Mouse (Mus musculus) adrenal gland, postnatal 14 days (tissue): Measurements from ENCODE around the gene Olfr631. TPM values are rescaled to one million over a fixed set of nuclear protein-coding genes. Genes with fewer than 3 reads are reported as not detected.
"Not testable (repeated sequence)": the region's sequence is repeated elsewhere in the genome, so short reads cannot be mapped to it uniquely, and the experiment has no call there.

Source experiments
- DNase-seq: peaks from one replicate; pipeline ENCODE4 v3.0.0; 2021; ENCODE audit warnings: mixed read lengths
- long read RNA-seq, 2 experiments: library from polyadenylated mRNA; stranded (forward); transcript quantifications; one replicate each; pipeline ENCODE4 v2.0.0; 2021
- total RNA-seq: library from RNA; stranded (reverse); gene quantifications from 2 replicates; pipeline ENCODE4 v1.2.3, GENCODE M21; 2021

Gene Olfr631
- not detected in 2 replicates for total RNA-seq
- long read RNA-seq, experiment 1 = 0 reads
- long read RNA-seq, experiment 2 = 0 reads

DNA sequence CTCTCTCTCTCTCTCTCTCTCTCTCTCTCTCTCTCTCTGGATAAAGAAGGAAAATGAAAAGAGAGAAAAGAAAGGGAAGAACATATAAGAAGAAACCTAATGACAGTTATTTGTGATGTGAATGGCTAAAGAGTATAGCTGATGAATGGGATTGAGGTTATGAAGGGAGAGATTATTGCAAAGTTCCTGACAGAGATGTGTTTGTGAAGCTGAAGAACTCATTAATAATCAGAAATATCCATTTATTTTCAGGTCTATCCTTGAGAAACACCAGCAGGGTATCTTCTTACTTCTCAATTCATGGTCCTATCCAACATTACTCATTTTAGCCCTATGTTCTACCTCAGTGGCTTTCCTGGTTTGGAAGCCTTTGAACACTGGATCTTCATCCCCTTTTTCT lies at the start of gene Olfr631:
Gene Olfr631 (plus strand): TSS at position 301 of the 400 bp plus-strand sequence.
- no peak for DNase-seq

GRCm38 (mm10) chr7:103886152-103886551 lies 42.5 kb upstream of the Olfr631 start, which contains the start of gene Olfr66:
Olfr66 (minus strand) TSS chr7:103886252.
- DNase-seq = no peak

GRCm38 (mm10) chr7:103894385-103894784 lies 34.2 kb upstream of the Olfr631 start, which contains the start of gene Olfr64:
Olfr64 (minus strand) TSS chr7:103894485.
- DNase-seq = no peak

DNA sequence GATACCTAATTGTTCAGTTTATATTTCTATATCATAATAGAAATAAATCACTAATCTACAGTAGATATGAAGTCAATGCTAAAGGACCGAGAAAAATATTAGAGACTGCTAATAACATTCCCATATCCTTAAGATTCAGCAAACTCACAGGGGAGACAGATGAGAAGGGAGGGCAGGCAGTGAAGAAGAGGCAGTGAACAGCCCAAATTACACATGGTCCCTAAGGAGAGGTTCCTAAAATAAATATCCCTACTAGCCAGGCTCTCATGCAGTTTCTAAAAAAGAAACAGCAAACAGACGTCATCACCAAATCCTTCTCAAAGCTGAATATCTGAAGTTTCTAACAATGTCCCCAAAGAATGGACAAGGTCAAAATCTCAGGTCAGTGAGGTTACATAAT lies 25.4 kb upstream of the Olfr631 start, which contains the start of gene Olfr65:
Gene Olfr65 (plus strand): TSS at position 301 of the 400 bp plus-strand sequence.
- no peak for DNase-seq

DNA sequence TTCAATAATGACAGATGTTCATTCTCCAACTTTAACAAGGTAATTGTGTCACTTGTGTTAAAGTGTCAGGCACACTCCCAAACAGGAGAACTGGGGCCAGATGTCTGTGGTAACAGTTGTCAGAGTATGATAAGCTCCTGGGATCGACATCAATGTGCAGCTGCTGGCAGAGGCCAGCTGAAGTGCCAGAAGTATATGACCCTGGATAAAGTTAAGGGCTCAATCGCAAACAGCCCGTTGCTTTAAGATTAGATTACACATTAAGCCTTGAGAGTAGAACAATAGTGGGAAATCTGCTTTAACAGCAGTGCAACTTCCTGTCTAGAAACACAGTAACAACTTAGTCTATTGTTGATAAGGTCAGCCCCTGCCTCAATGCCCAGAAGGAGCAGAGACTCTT lies 18.6 kb upstream of the Olfr631 start:
- DNase-seq = no peak

DNA sequence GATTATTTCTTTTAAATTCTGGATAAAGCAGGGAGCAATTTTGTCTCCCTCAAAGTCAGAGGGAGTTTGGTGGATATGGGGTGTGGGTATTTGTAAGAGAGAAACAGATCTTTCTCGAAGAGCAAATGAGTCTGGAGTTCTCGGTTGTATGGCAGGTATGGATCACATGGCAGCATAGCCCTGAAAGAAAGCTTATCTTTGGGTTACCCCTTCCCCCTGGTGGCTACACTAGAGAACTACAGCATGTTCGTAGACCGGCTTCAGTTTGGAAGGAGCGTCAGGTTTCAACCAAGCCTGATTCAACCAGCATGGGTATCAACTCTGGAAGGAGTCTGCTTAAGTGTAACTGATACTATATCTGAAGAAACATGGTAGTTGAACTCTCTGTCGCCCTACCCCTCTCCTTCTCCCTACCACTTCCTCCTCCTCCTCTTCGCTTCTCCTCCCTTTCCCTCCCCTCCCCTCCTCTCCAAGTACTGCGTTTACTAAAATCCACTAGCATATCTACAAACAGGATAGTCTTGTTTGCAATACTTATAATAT lies 15.6 kb upstream of the Olfr631 start:
- DNase-seq = no peak

DNA sequence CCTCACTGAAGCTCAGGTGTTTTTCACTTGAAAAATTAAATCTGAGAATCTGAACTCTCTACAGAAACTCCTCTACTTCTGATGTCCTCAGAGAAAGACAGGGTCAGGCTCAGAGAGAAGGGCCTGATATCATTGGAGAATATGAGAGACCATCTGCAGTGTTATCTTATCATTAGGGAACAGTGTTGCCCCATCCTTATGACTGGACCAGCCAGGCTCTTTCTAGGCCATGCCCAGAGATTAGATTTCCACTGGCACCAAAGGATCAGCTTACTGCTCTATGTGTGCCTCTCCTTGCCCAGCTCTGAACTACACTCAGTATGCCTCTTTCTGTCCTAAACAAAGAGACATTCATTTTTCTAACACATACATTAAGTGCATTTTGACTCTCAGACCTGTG lies 13.3 kb upstream of the Olfr631 start:
- DNase-seq = no peak

- no peak for DNase-seq
These were observed 5.6 kb downstream of the Olfr631 start, which contains the start of gene Olfr632 for GRCm38 (mm10) chr7:103934264-103934663. Olfr632 (plus strand) TSS chr7:103934347.

DNA sequence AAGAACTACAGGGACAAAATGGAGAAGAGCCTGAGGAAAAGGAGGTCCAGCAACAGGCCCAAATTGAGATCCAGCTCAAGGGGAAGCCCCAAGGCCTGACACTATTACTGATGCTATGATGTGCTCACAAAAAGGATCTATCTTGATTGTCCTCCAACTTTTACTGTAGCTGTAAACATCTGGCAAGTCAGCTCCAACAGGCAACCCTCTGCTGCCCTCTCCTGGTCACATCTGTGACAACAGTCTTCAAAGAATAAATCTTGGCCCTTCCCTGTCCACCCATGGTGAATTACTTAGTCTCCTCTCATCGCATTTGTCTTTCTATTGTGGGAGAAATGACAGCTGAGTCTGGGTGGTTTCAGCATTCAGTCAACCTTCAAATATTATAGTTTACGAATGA lies 14.1 kb downstream of the Olfr631 start:
- DNase-seq = peak; percentile 49

- no peak for DNase-seq
These were observed 15.5 kb downstream of the Olfr631 start, which contains the start of gene Olfr633 for GRCm38 (mm10) chr7:103944137-103944536. Olfr633 (plus strand) TSS chr7:103944437.

DNA sequence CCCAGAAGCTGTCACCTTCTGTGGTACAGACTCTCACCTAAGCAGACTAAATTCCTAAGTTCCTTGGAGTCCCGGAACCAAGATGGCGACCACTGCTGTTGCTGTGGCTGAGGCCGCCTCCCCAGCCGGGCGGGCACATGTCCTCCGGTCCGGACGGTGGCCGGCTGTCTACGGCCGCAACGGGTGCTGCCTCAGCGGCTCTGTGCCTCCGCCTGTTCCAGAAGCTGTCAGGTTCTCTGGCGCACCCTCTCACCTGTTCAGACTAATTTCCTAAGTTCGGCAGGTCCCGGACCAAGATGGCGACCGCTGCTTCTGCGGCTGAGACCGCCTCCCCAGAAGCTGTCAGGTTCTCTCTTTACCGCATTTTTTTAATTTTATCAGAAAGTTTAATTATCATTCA lies 38.2 kb downstream of the Olfr631 start:
- not testable (repeated sequence) for DNase-seq

DNA sequence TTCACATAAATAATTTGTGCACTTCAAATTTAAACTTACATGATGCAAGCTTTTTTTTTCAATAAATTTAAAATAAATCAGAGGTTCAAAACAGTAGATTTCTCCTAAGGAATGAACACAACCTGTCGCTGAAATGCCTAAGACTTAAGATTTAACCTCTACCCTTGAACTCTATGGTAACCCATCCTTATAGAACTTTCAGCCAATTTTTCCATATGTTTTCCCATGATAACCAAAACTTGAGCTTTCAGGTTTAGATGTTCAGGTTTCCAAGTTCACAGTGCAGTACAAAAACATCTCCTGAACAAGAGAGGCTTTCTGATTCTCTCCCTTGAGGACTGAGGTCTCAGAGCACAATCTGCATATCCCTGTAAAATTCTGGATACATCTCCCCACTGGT lies 42.2 kb downstream of the Olfr631 start, which contains the start of gene Olfr635:
Gene Olfr635 (plus strand): TSS at position 301 of the 400 bp plus-strand sequence.
- DNase-seq = no peak

- DNase-seq = no peak
These were observed 43.2 kb downstream of the Olfr631 start for GRCm38 (mm10) chr7:103971782-103972181.

Other genes with a start within 250 kb of the Olfr631 start
- gene Olfr625-ps1, start 246.1 kb upstream of the Olfr631 start, total RNA-seq = not detected in 2 replicates
- not detected in 2 replicates for gene Olfr243, start 214.2 kb upstream of the Olfr631 start, total RNA-seq
- not detected in 2 replicates for gene Olfr628, start 198.5 kb upstream of the Olfr631 start, total RNA-seq
- not detected in 2 replicates for gene Olfr629, start 183.9 kb upstream of the Olfr631 start, total RNA-seq
- not detected in 2 replicates for gene Olfr630, start 171.5 kb upstream of the Olfr631 start, total RNA-seq
- gene Olfr69, start 157.2 kb upstream of the Olfr631 start, total RNA-seq = not detected in 2 replicates
- not detected in 2 replicates for gene Olfr68, start 149.1 kb upstream of the Olfr631 start, total RNA-seq
- not detected in 2 replicates for gene Olfr67, start 137.0 kb upstream of the Olfr631 start, total RNA-seq
- gene Hbb-bt, start 114.8 kb upstream of the Olfr631 start, total RNA-seq = 1,182 and 1,430 TPM in 2 replicates
- 8,688 and 11,965 TPM in 2 replicates for gene Hbb-bs, start 100.7 kb upstream of the Olfr631 start, total RNA-seq
- not detected in 2 replicates for gene Hbb-bh2, start 88.3 kb upstream of the Olfr631 start, total RNA-seq
- not detected in 2 replicates for gene Hbb-bh1, start 85.7 kb upstream of the Olfr631 start, total RNA-seq
- gene Hbb-y, start 75.6 kb upstream of the Olfr631 start, total RNA-seq = not detected in 2 replicates
- gene Olfr66, start 42.6 kb upstream of the Olfr631 start, total RNA-seq = not detected in 2 replicates
- gene Olfr64, start 34.3 kb upstream of the Olfr631 start, total RNA-seq = not detected in 2 replicates
- gene Olfr65, start 25.3 kb upstream of the Olfr631 start, total RNA-seq = not detected in 2 replicates
- not detected in 2 replicates for gene Olfr632, start 5.5 kb downstream of the Olfr631 start, total RNA-seq
- gene Olfr633, start 15.6 kb downstream of the Olfr631 start, total RNA-seq = not detected in 2 replicates
- not detected in 2 replicates for gene Olfr635, start 42.3 kb downstream of the Olfr631 start, total RNA-seq
- gene Olfr638, start 69.9 kb downstream of the Olfr631 start, total RNA-seq = not detected in 2 replicates
- not detected in 2 replicates for gene Olfr639, start 88.5 kb downstream of the Olfr631 start, total RNA-seq
- not detected in 2 replicates for gene Olfr640, start 96.7 kb downstream of the Olfr631 start, total RNA-seq
- gene Olfr641, start 106.6 kb downstream of the Olfr631 start, total RNA-seq = not detected in 2 replicates
- gene Olfr642, start 123.8 kb downstream of the Olfr631 start, total RNA-seq = not detected in 2 replicates
- gene 4930516K23Rik, start 132.6 kb downstream of the Olfr631 start, total RNA-seq = not detected in 2 replicates
- gene Olfr644, start 143.0 kb downstream of the Olfr631 start, total RNA-seq = not detected in 2 replicates
- not detected in 2 replicates for gene Olfr645, start 156.6 kb downstream of the Olfr631 start, total RNA-seq
- gene Olfr646, start 176.0 kb downstream of the Olfr631 start, total RNA-seq = not detected in 2 replicates
- gene Ubqln5, start 201.0 kb downstream of the Olfr631 start, total RNA-seq = not detected in 2 replicates
- not detected in 2 replicates for gene Olfr643, start 208.6 kb downstream of the Olfr631 start, total RNA-seq
- not detected in 2 replicates for gene Ubqln3, start 214.5 kb downstream of the Olfr631 start, total RNA-seq
- not detected in 2 replicates for gene Ubqlnl, start 221.7 kb downstream of the Olfr631 start, total RNA-seq
- gene Olfm5, start 236.0 kb downstream of the Olfr631 start, total RNA-seq = not detected in 2 replicates